Mouse (Mus musculus): ENCODE data around the gene Anxa5.

- no peak for TF ChIP-seq ZC3H11A (IDR thresholded peaks at IDR 0.05; ENCODE audit: borderline replicate concordance, low read depth, low read length)
- no peak for TF ChIP-seq MAFK (IDR thresholded peaks at IDR 0.05; ENCODE audit: insufficient read depth, low read depth, low read length)
- TF ChIP-seq HCFC1 (IDR thresholded peaks at IDR 0.05; ENCODE audit: borderline replicate concordance, insufficient read depth, low read length), result no peak
These were observed 11.2 kb upstream of the Anxa5 start for GRCm38 (mm10) chr3:36486881-36487280.

All from ES-E14 (cell line).